In the genomic region with DNA sequence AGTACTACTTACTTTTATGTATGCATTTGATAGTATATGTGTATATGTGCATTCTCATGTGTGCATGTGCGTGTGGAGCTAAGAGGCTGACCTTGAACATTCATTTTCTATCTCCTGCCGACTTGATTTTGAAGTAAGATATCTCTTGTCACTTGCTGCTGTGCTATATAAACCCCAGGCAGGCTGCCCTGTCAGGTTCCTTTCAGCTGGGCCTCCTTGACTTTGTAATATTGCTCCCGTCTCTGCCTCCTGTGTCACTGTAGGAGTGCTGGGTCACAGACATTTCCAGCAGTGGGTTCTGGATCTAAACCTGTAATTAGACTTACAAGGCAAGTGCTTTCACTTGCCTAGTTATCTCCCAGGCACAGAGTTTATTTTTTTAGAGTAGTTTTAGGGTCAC, we compare ENCODE assay signal across 19 mouse cellular contexts. TPM values are rescaled to one million over a fixed set of nuclear protein-coding genes. Genes with fewer than 3 reads are reported as not detected.
A peak's percentile ranks its signal among the peaks of the same experiment; 100 is the strongest.
DNase-seq lines count a peak whose midpoint lies in the region; ATAC-seq lines count a peak whose summit lies in the region.
"Had no signal": no experiment of that assay in that cellular context is flagged by ENCODE, and none has a peak within 500 bp of the region (broad histone marks: within the 10 kb centered on the region; RNA-seq: fewer than 3 reads in every experiment).

No protein-coding gene starts in this region.

- H3K36me3 ChIP-seq in heart, embryonic 10.5 days: peaks cover 17% of the 10 kb centered on the region
- no peaks in the 10 kb centered on the region for H3K36me3 ChIP-seq in heart, embryonic 11.5 days (ENCODE audit: control insufficient read depth, insufficient read depth, low read length)
- no peaks in the 10 kb centered on the region; the same call in 1 of the 2 replicates for H3K36me3 ChIP-seq in heart, embryonic 15.5 days
- H3K36me3 ChIP-seq: forebrain, embryonic 15.5 days had no signal

- intact Hi-C loops in heart, postnatal 25 days (cut with DNase I): no loop called here
- intact Hi-C loops in left cerebral cortex, postnatal 36 days (cut with DNase I): no loop called here

- H3K9me3 ChIP-seq in heart, embryonic 10.5 days: no peaks in the 10 kb centered on the region
- H3K9me3 ChIP-seq in heart, embryonic 11.5 days (replicated peaks; ENCODE audit: control insufficient read depth, low read length): no peaks in the 10 kb centered on the region
- no peaks in the 10 kb centered on the region for H3K9me3 ChIP-seq in heart, embryonic 15.5 days (replicated peaks)
- H3K9me3 ChIP-seq: embryonic facial prominence, embryonic 12.5 days; forebrain, embryonic 15.5 days; limb, embryonic 13.5 days; midbrain, embryonic 12.5 days; stomach, embryonic 15.5 days had no signal

- H3K4me3 ChIP-seq in heart, embryonic 10.5 days: no peak overlapping the region
- no peak overlapping the region for H3K4me3 ChIP-seq in heart, embryonic 11.5 days (ENCODE audit: low read depth, low read length)
- H3K4me3 ChIP-seq in heart, embryonic 15.5 days: no peak overlapping the region
- H3K4me3 ChIP-seq: embryonic facial prominence, embryonic 12.5 days; forebrain, embryonic 15.5 days; limb, embryonic 13.5 days; midbrain, embryonic 12.5 days; stomach, embryonic 15.5 days had no signal

- peaks cover 25% of the 10 kb centered on the region for H3K4me1 ChIP-seq in heart, embryonic 10.5 days
- peaks cover 15% of the 10 kb centered on the region for H3K4me1 ChIP-seq in heart, embryonic 11.5 days (ENCODE audit: control insufficient read depth, insufficient read depth, low read length)
- H3K4me1 ChIP-seq in heart, embryonic 15.5 days (replicated peaks): peaks cover 21% of the 10 kb centered on the region
- H3K4me1 ChIP-seq: forebrain, embryonic 15.5 days; midbrain, embryonic 12.5 days; stomach, embryonic 15.5 days had no signal

- no peak for DNase-seq in heart, embryonic 10.5 days (ENCODE audit: low spot score)
- DNase-seq in heart, postnatal 25 days (ENCODE audit: low spot score): no peak
- peak; percentile 69 for DNase-seq in skeletal muscle tissue, adult 2 months (ENCODE audit: low read depth, low spot score)
- DNase-seq in liver: no peak
- no peak for DNase-seq in left cerebral cortex, postnatal 36 days (ENCODE audit: low spot score in 2 of 2)
- DNase-seq: cerebellum, adult 8-10 months; kidney, postnatal 4 days; layer of hippocampus, adult 9-11 months; right cerebral cortex, postnatal 14 days had no signal

- peak overlapping the region; percentile 80 for H3K27ac ChIP-seq in heart, embryonic 10.5 days
- H3K27ac ChIP-seq in heart, embryonic 11.5 days (ENCODE audit: low read depth, low read length): peak overlapping the region; percentile 80
- peak overlapping the region; percentile 71 for H3K27ac ChIP-seq in heart, embryonic 15.5 days
- H3K27ac ChIP-seq: forebrain, embryonic 15.5 days; hindbrain, embryonic 14.5 days; limb, embryonic 13.5 days; liver, embryonic 14.5 days; midbrain, embryonic 12.5 days; stomach, embryonic 15.5 days had no signal

- no peaks in the 10 kb centered on the region for H3K27me3 ChIP-seq in heart, embryonic 10.5 days (ENCODE audit: insufficient read depth, poor library complexity, severe bottlenecking)
- no peaks in the 10 kb centered on the region for H3K27me3 ChIP-seq in heart, embryonic 11.5 days (ENCODE audit: control insufficient read depth, insufficient read depth, low read length)
- H3K27me3 ChIP-seq in heart, embryonic 15.5 days: no peaks in the 10 kb centered on the region
- H3K27me3 ChIP-seq: embryonic facial prominence, embryonic 12.5 days; forebrain, embryonic 15.5 days; limb, embryonic 13.5 days; stomach, embryonic 15.5 days had no signal

- WGBS in heart, embryonic 10.5 days: 52% methylated on average over 3 of the region's 3 CpGs
- WGBS in heart, embryonic 11.5 days (ENCODE audit: insufficient replicate concordance): 39% methylated on average over 3 of the region's 3 CpGs
- WGBS in heart, embryonic 15.5 days: 42% methylated on average over 3 of the region's 3 CpGs

- no peak overlapping the region for H3K9ac ChIP-seq in heart, embryonic 11.5 days (ENCODE audit: low read depth, low read length)
- H3K9ac ChIP-seq in heart, embryonic 15.5 days: no peak overlapping the region
- H3K9ac ChIP-seq: embryonic facial prominence, embryonic 12.5 days; forebrain, embryonic 15.5 days; hindbrain, embryonic 14.5 days; limb, embryonic 13.5 days; liver, embryonic 14.5 days; midbrain, embryonic 12.5 days; stomach, embryonic 15.5 days had no signal

- no peak overlapping the region for H3K4me2 ChIP-seq in heart, embryonic 11.5 days
- H3K4me2 ChIP-seq in heart, embryonic 15.5 days: no peak overlapping the region
- H3K4me2 ChIP-seq: embryonic facial prominence, embryonic 12.5 days; forebrain, embryonic 15.5 days; hindbrain, embryonic 14.5 days; limb, embryonic 13.5 days; midbrain, embryonic 12.5 days; stomach, embryonic 15.5 days had no signal

- no peak for ATAC-seq in heart, embryonic 11.5 days (replicated peaks; ENCODE audit: insufficient number of reproducible peaks, low FRiP score, low TSS enrichment)
- no peak; the same call in 1 of the 2 replicates for ATAC-seq in heart, embryonic 15.5 days (replicated peaks; ENCODE audit: insufficient number of reproducible peaks, insufficient read depth, low FRiP score, low read depth)
- ATAC-seq: forebrain, embryonic 15.5 days; intestine, embryonic 16.5 days had no signal

RNA-seq across cellular contexts. Expression of a gene that starts 50.8 kb away (rescaled TPM):
- 10.5 and 10.9 TPM in 2 replicates for polyA plus RNA-seq in heart, embryonic 10.5 days (2016; fragmentation: Nextera tagmentation; extraction: Ambion mirVana)
- 10 to 100 TPM in 1 of 2 experiments, 1 to 10 TPM in 1; 10.0 TPM for total RNA-seq in heart, postnatal 25 days (2021)
- polyA plus RNA-seq in heart, embryonic 11.5 days (2014; fragmentation: Nextera tagmentation; extraction: Ambion mirVana): 5.1 and 5.9 TPM in 2 replicates
- 6.7 and 8.6 TPM in 2 replicates for polyA plus RNA-seq in heart, embryonic 15.5 days (2015; fragmentation: Nextera tagmentation; extraction: Ambion mirVana)
- total RNA-seq in left cerebral cortex, postnatal 36 days (2021): 1 to 10 TPM; 6.0 to 6.1 TPM
